Mouse (Mus musculus): ENCODE results near the gene Slc6a19.

GRCm38 (mm10) chr13:73714020-73714419 lies 9.4 kb upstream of the Slc6a19 start:
- TF ChIP-seq POLR2A (IDR thresholded peaks at IDR 0.05; ENCODE audit: control insufficient read depth, low read depth, low read length) (no peak), CTCF (IDR thresholded peaks at IDR 0.05; ENCODE audit: control insufficient read depth, insufficient read depth, insufficient replicate concordance, low read depth, low read length) (no peak)

All from testis, adult 2 months (tissue).